Mouse (Mus musculus): Measurements from ENCODE around the gene Pla2g4e.

The Pla2g4e gene

GRCm38 (mm10) chr2:120153586-120154360 is 91.4 kb downstream of the Pla2g4e start:
- no peak for DNase-seq

- no peak for DNase-seq
These were observed 94.6 kb downstream of the Pla2g4e start for GRCm38 (mm10) chr2:120150571-120150970.

- DNase-seq = no peak
These were observed 95.5 kb downstream of the Pla2g4e start for GRCm38 (mm10) chr2:120149634-120150033.

- DNase-seq = no peak
These were observed 97.1 kb downstream of the Pla2g4e start for GRCm38 (mm10) chr2:120147999-120148398.

GRCm38 (mm10) chr2:120147364-120147763 is 97.8 kb downstream of the Pla2g4e start:
- no peak for DNase-seq

- DNase-seq = no peak
These were observed 98.6 kb downstream of the Pla2g4e start for GRCm38 (mm10) chr2:120146543-120146942.

- no peak for DNase-seq
These were observed 100.7 kb downstream of the Pla2g4e start for GRCm38 (mm10) chr2:120144390-120144789.

GRCm38 (mm10) chr2:120142336-120142735 is 102.8 kb downstream of the Pla2g4e start:
- no peak for DNase-seq

- DNase-seq = no peak
These were observed 103.5 kb downstream of the Pla2g4e start for GRCm38 (mm10) chr2:120141671-120142070.

GRCm38 (mm10) chr2:120140326-120140725 is 104.8 kb downstream of the Pla2g4e start:
- DNase-seq = no peak

- DNase-seq = no peak
These were observed 106.0 kb downstream of the Pla2g4e start for GRCm38 (mm10) chr2:120139091-120139490.

- no peak for DNase-seq
These were observed 107.9 kb downstream of the Pla2g4e start for GRCm38 (mm10) chr2:120137281-120137680.

GRCm38 (mm10) chr2:120134453-120135075 is 110.6 kb downstream of the Pla2g4e start:
- DNase-seq = no peak

- DNase-seq = no peak
These were observed 113.3 kb downstream of the Pla2g4e start for GRCm38 (mm10) chr2:120131881-120132280.

GRCm38 (mm10) chr2:120129252-120129908 is 115.8 kb downstream of the Pla2g4e start:
- no peak for DNase-seq

GRCm38 (mm10) chr2:120128611-120129051 is 116.5 kb downstream of the Pla2g4e start:
- no peak for DNase-seq

- no peak for DNase-seq
These were observed 117.1 kb downstream of the Pla2g4e start for GRCm38 (mm10) chr2:120128011-120128410.

GRCm38 (mm10) chr2:120126901-120127300 is 118.2 kb downstream of the Pla2g4e start:
- no peak for DNase-seq

- no peak for DNase-seq
These were observed 118.7 kb downstream of the Pla2g4e start for GRCm38 (mm10) chr2:120126408-120126807.

GRCm38 (mm10) chr2:120125461-120125860 is 119.7 kb downstream of the Pla2g4e start:
- DNase-seq = no peak

- DNase-seq = no peak
These were observed 120.2 kb downstream of the Pla2g4e start for GRCm38 (mm10) chr2:120124946-120125345.

- DNase-seq = no peak
These were observed 121.0 kb downstream of the Pla2g4e start for GRCm38 (mm10) chr2:120124096-120124495.

GRCm38 (mm10) chr2:120122983-120123382 is 122.2 kb downstream of the Pla2g4e start:
- no peak for DNase-seq

- no peak for DNase-seq
These were observed 127.8 kb downstream of the Pla2g4e start for GRCm38 (mm10) chr2:120117346-120117745.

All from thymus, adult 18-20 months (tissue).